Mouse (Mus musculus) embryonic facial prominence, embryonic 14.5 days (tissue): ENCODE data around the gene Vmp1. TPM values are rescaled to one million over a fixed set of nuclear protein-coding genes. Genes with fewer than 3 reads are reported as not detected.

Experiments
- ATAC-seq: fragments of 200-750 bp; cut with Nextera tagmentation; 2 replicates; pipeline ENCODE4 v1.8.0; 2017; ENCODE audit warnings: low read depth, moderate number of reproducible peaks, moderate TSS enrichment
- DNase-seq: peaks from one replicate; pipeline ENCODE4 v3.0.0-alpha.2; 2015; ENCODE audit warnings: low spot score
- H3K27ac ChIP-seq: fragments of 300-500 bp; sonication (generic); replicated peaks from 2 replicates; pipeline ENCODE4 v1.5.1; 2014; ENCODE audit warnings: low read depth, mild to moderate bottlenecking, low read length, moderate library complexity
- H3K27me3 ChIP-seq: fragments of 300-500 bp; sonication (generic); replicated peaks from 2 replicates; pipeline ENCODE4 v1.6.1; 2014; ENCODE audit warnings: low read length; ENCODE audit not compliant: control insufficient read depth, insufficient read depth
- H3K36me3 ChIP-seq: fragments of 300-500 bp; sonication (generic); 2 replicates; pipeline ENCODE4 v1.6.1; 2014; ENCODE audit warnings: low read length, mixed read lengths; ENCODE audit not compliant: control insufficient read depth, insufficient read depth
- H3K4me1 ChIP-seq: fragments of 300-500 bp; sonication (generic); 2 replicates; pipeline ENCODE4 v1.6.1; 2014; ENCODE audit warnings: antibody characterized with exemption, low read length; ENCODE audit not compliant: control insufficient read depth, insufficient read depth
- H3K4me2 ChIP-seq: fragments of 300-500 bp; sonication (generic); 2 replicates; pipeline ENCODE4 v1.6.1; 2014; ENCODE audit warnings: low read depth, mild to moderate bottlenecking, low read length, moderate library complexity, mixed read lengths
- H3K4me3 ChIP-seq: fragments of 300-500 bp; sonication (generic); 2 replicates; pipeline ENCODE4 v1.5.1; 2014; ENCODE audit warnings: low read depth, mild to moderate bottlenecking, low read length
- H3K9ac ChIP-seq: fragments of 300-500 bp; sonication (generic); 2 replicates; pipeline ENCODE4 v1.6.1; 2014; ENCODE audit warnings: low read depth, mild to moderate bottlenecking, low read length, moderate library complexity, mixed read lengths
- H3K9me3 ChIP-seq: fragments of 300-500 bp; sonication (generic); 2 replicates; pipeline ENCODE4 v1.6.1; 2016; ENCODE audit warnings: low read length; ENCODE audit not compliant: control insufficient read depth
- WGBS: fragments of 180-500 bp; shearing (Covaris S2); extraction: QIAGEN DNeasy Blood & Tissue Kit; methylation state at CpG from one replicate; pipeline ENCODE4 v1.1.7; 2014; 5-methylcytosine and 5-hydroxymethylcytosine counted together
- polyA plus RNA-seq: library from polyadenylated mRNA; unstranded; fragments of >200 nt; fragmentation: Nextera tagmentation; extraction: Ambion mirVana; gene quantifications from 2 replicates; pipeline ENCODE4 v1.2.1, GENCODE M21; 2014

Gene Vmp1
- 86.6 and 96.2 TPM in 2 replicates for polyA plus RNA-seq

- peak; percentile 93 for ATAC-seq
- peak within 1 kb of the TSS; percentile 84 for H3K4me3 ChIP-seq
- peak within 1 kb of the TSS; percentile 71 for H3K4me2 ChIP-seq
- H3K27me3 ChIP-seq: no peaks in the 10 kb centered on the region
- under 1% methylated on average over 45 of the region's 56 CpGs for WGBS
- H3K27ac ChIP-seq: peak within 1 kb of the TSS; percentile 89
- peak within 1 kb of the TSS; percentile 90 for H3K9ac ChIP-seq
- no peaks in the 10 kb centered on the region for H3K9me3 ChIP-seq
- DNase-seq: peak; percentile 97
- H3K4me1 ChIP-seq: peaks cover 23% of the 10 kb centered on the region
- H3K36me3 ChIP-seq: peaks cover 11% of the 10 kb centered on the region
Measured at GRCm38 (mm10) chr11:86683395-86684125, at the start of gene Vmp1, which contains the start of gene Ptrh2. Vmp1 (minus strand) TSS chr11:86683836. Ptrh2 (plus strand) TSS chr11:86683985.

GRCm38 (mm10) chr11:86731443-86731842 lies 47.8 kb upstream of the Vmp1 start:
- Histone ChIP-seq H3K4me1 (no peaks in the 10 kb centered on the region), H3K27me3 (no peaks in the 10 kb centered on the region), H3K27ac (no peak overlapping the region), H3K9ac (no peak overlapping the region), H3K4me3 (no peak overlapping the region), H3K4me2 (no peak overlapping the region), H3K9me3 (no peaks in the 10 kb centered on the region), H3K36me3 (peaks cover 71% of the 10 kb centered on the region)
- ATAC-seq (no peak), DNase-seq (no peak)
- WGBS: 89% methylated on average over 2 of the region's 2 CpGs

GRCm38 (mm10) chr11:86725607-86726006 lies 42.0 kb upstream of the Vmp1 start:
- Histone ChIP-seq H3K4me3 (no peak overlapping the region), H3K36me3 (peaks cover 73% of the 10 kb centered on the region), H3K4me1 (no peaks in the 10 kb centered on the region), H3K27ac (no peak overlapping the region), H3K4me2 (no peak overlapping the region), H3K9ac (no peak overlapping the region), H3K27me3 (no peaks in the 10 kb centered on the region), H3K9me3 (no peaks in the 10 kb centered on the region)
- DNase-seq: no peak
- ATAC-seq: no peak

GRCm38 (mm10) chr11:86724982-86725381 lies 41.3 kb upstream of the Vmp1 start:
- H3K9me3 ChIP-seq: no peaks in the 10 kb centered on the region
- 91% methylated on average over 7 of the region's 7 CpGs for WGBS

GRCm38 (mm10) chr11:86724004-86724403 lies 40.4 kb upstream of the Vmp1 start:
- no peaks in the 10 kb centered on the region for H3K27me3 ChIP-seq
- H3K4me1 ChIP-seq: no peaks in the 10 kb centered on the region
- no peak overlapping the region for H3K4me2 ChIP-seq
- 91% methylated on average over 3 of the region's 3 CpGs for WGBS
- no peaks in the 10 kb centered on the region for H3K9me3 ChIP-seq
- no peak overlapping the region for H3K4me3 ChIP-seq
- no peak overlapping the region for H3K27ac ChIP-seq
- DNase-seq (no peak), ATAC-seq (no peak)
- H3K36me3 ChIP-seq: peaks cover 77% of the 10 kb centered on the region
- no peak overlapping the region for H3K9ac ChIP-seq

More at GRCm38 (mm10) chr11:86724982-86725381, 41.3 kb upstream of the Vmp1 start:
- no peak overlapping the region for H3K9ac ChIP-seq
- no peak for DNase-seq
- H3K4me2 ChIP-seq: no peak overlapping the region
- H3K36me3 ChIP-seq: peaks cover 75% of the 10 kb centered on the region
- no peaks in the 10 kb centered on the region for H3K27me3 ChIP-seq
- H3K4me3 ChIP-seq: no peak overlapping the region
- no peak for ATAC-seq
- H3K27ac ChIP-seq: no peak overlapping the region
- H3K4me1 ChIP-seq: no peaks in the 10 kb centered on the region

- Histone ChIP-seq H3K4me2 (no peak overlapping the region), H3K9ac (no peak overlapping the region), H3K27ac (no peak overlapping the region), H3K9me3 (no peaks in the 10 kb centered on the region), H3K4me3 (no peak overlapping the region), H3K36me3 (peaks cover 88% of the 10 kb centered on the region), H3K4me1 (no peaks in the 10 kb centered on the region), H3K27me3 (no peaks in the 10 kb centered on the region)
- ATAC-seq (no peak), DNase-seq (no peak)
- WGBS: 89% methylated on average over 8 of the region's 8 CpGs
Measured at GRCm38 (mm10) chr11:86719390-86719789, 35.8 kb upstream of the Vmp1 start.

- Histone ChIP-seq H3K36me3 (peaks cover 87% of the 10 kb centered on the region), H3K4me2 (no peak overlapping the region), H3K4me1 (no peaks in the 10 kb centered on the region), H3K4me3 (no peak overlapping the region), H3K27me3 (no peaks in the 10 kb centered on the region), H3K9ac (no peak overlapping the region), H3K27ac (no peak overlapping the region), H3K9me3 (no peaks in the 10 kb centered on the region)
- DNase-seq (no peak), ATAC-seq (no peak)
- WGBS: 94% methylated on average over 3 of the region's 3 CpGs
Measured at GRCm38 (mm10) chr11:86718369-86718768, 34.7 kb upstream of the Vmp1 start.

- ATAC-seq (no peak), DNase-seq (no peak)
- no peaks in the 10 kb centered on the region for H3K9me3 ChIP-seq
- peaks cover 82% of the 10 kb centered on the region for H3K36me3 ChIP-seq
- no peak overlapping the region for H3K4me2 ChIP-seq
- WGBS: 79% methylated on average over 6 of the region's 6 CpGs
- no peaks in the 10 kb centered on the region for H3K4me1 ChIP-seq
- H3K27ac ChIP-seq: no peak overlapping the region
- H3K4me3 ChIP-seq: no peak overlapping the region
- no peak overlapping the region for H3K9ac ChIP-seq
- no peaks in the 10 kb centered on the region for H3K27me3 ChIP-seq
Measured at GRCm38 (mm10) chr11:86717306-86718065, 33.9 kb upstream of the Vmp1 start.
